ENCODE assay signal across 20 mouse cellular contexts in genomic region chr3:80514026-80514425, GRCm38 (mm10).
DNase-seq lines count a peak whose midpoint lies in the region; ATAC-seq lines count a peak whose summit lies in the region.
"Had no signal": no experiment of that assay in that cellular context is flagged by ENCODE, and none has a peak within 500 bp of the region (broad histone marks: within the 10 kb centered on the region; RNA-seq: fewer than 3 reads in every experiment).

No protein-coding gene starts in this region.

- H3K4me3 ChIP-seq in midbrain, embryonic 14.5 days (replicated peaks; ENCODE audit: low read depth, low read length): no peak overlapping the region
- H3K4me3 ChIP-seq in midbrain, embryonic 11.5 days (ENCODE audit: low read depth, low read length): no peak overlapping the region
- H3K4me3 ChIP-seq: erythroblast, embryonic 14.5 days; forebrain, embryonic 13.5 days; heart, embryonic 10.5 days; hindbrain, embryonic 13.5 days; limb, embryonic 13.5 days; liver, embryonic 15.5 days; midbrain, embryonic 12.5 days; myocyte had no signal

- H3K36me3 ChIP-seq in midbrain, embryonic 14.5 days (ENCODE audit: control insufficient read depth, insufficient read depth, low read length): no peaks in the 10 kb centered on the region
- H3K36me3 ChIP-seq in midbrain, embryonic 11.5 days (ENCODE audit: control insufficient read depth, insufficient read depth, low read length): no peaks in the 10 kb centered on the region
- H3K36me3 ChIP-seq: heart, embryonic 10.5 days; hindbrain, embryonic 13.5 days; limb, embryonic 13.5 days; liver, embryonic 15.5 days; midbrain, embryonic 12.5 days had no signal

- no peaks in the 10 kb centered on the region for H3K27me3 ChIP-seq in midbrain, embryonic 14.5 days (ENCODE audit: control insufficient read depth, insufficient read depth, low read length)
- no peaks in the 10 kb centered on the region for H3K27me3 ChIP-seq in midbrain, embryonic 11.5 days (ENCODE audit: control insufficient read depth, insufficient read depth, low read length)
- H3K27me3 ChIP-seq: forebrain, embryonic 13.5 days; hindbrain, embryonic 13.5 days; limb, embryonic 13.5 days; liver, embryonic 15.5 days; midbrain, embryonic 12.5 days had no signal

- ATAC-seq in midbrain, embryonic 14.5 days (ENCODE audit: low FRiP score, low TSS enrichment): no peak
- ATAC-seq in midbrain, embryonic 11.5 days (ENCODE audit: low FRiP score): no peak
- ATAC-seq: forebrain, embryonic 13.5 days had no signal

- no peaks in the 10 kb centered on the region for H3K9me3 ChIP-seq in midbrain, embryonic 14.5 days (ENCODE audit: control insufficient read depth, low read length)
- no peaks in the 10 kb centered on the region for H3K9me3 ChIP-seq in midbrain, embryonic 11.5 days (ENCODE audit: control insufficient read depth, low read length)
- H3K9me3 ChIP-seq: forebrain, embryonic 13.5 days; heart, embryonic 10.5 days; hindbrain, embryonic 13.5 days; limb, embryonic 13.5 days; liver, embryonic 15.5 days; midbrain, embryonic 12.5 days had no signal

- peak; percentile 4 for DNase-seq in gastrocnemius, postnatal 10 days
- no peak for DNase-seq in gastrocnemius, adult 8-10 months (ENCODE audit: low spot score in 2 of 2)
- DNase-seq in midbrain, embryonic 14.5 days: peak; percentile 35
- DNase-seq in midbrain, embryonic 11.5 days (ENCODE audit: low spot score, missing footprints): no peak
- DNase-seq in adrenal gland, postnatal 25 days: peak; percentile 31
- DNase-seq in testis, postnatal 10 days (ENCODE audit: low spot score): peak; percentile 60
- no peak for DNase-seq in right cerebral cortex, adult 18-20 months
- DNase-seq: kidney, adult 8-10 months; kidney, postnatal 36 days; right cerebral cortex, postnatal 25 days; thymus, postnatal 25 days had no signal

- no peak overlapping the region for H3K27ac ChIP-seq in midbrain, embryonic 14.5 days (replicated peaks; ENCODE audit: low read depth, low read length)
- H3K27ac ChIP-seq in midbrain, embryonic 11.5 days (ENCODE audit: low read depth, low read length): no peak overlapping the region
- H3K27ac ChIP-seq: forebrain, embryonic 13.5 days; heart, embryonic 10.5 days; hindbrain, embryonic 13.5 days; limb, embryonic 13.5 days; liver, embryonic 15.5 days; midbrain, embryonic 12.5 days; stomach, postnatal 0 days had no signal

- 20% methylated on average over 1 of the region's 1 CpGs for WGBS in midbrain, embryonic 14.5 days
- 67% methylated on average over 1 of the region's 1 CpGs for WGBS in midbrain, embryonic 11.5 days

- H3K4me1 ChIP-seq in midbrain, embryonic 14.5 days (ENCODE audit: control insufficient read depth, insufficient read depth, low read length): no peaks in the 10 kb centered on the region
- no peaks in the 10 kb centered on the region for H3K4me1 ChIP-seq in midbrain, embryonic 11.5 days (ENCODE audit: control insufficient read depth, insufficient read depth, low read length)
- H3K4me1 ChIP-seq: forebrain, embryonic 13.5 days; heart, embryonic 10.5 days; hindbrain, embryonic 13.5 days; limb, embryonic 13.5 days; liver, embryonic 15.5 days; midbrain, embryonic 12.5 days had no signal

- H3K9ac ChIP-seq in midbrain, embryonic 14.5 days (replicated peaks; ENCODE audit: low read length): no peak overlapping the region
- H3K9ac ChIP-seq in midbrain, embryonic 11.5 days (ENCODE audit: low read length): no peak overlapping the region
- H3K9ac ChIP-seq: forebrain, embryonic 13.5 days; hindbrain, embryonic 13.5 days; limb, embryonic 13.5 days; liver, embryonic 15.5 days; midbrain, embryonic 12.5 days had no signal

- H3K4me2 ChIP-seq in midbrain, embryonic 14.5 days (ENCODE audit: low read length): no peak overlapping the region
- no peak overlapping the region for H3K4me2 ChIP-seq in midbrain, embryonic 11.5 days
- H3K4me2 ChIP-seq: forebrain, embryonic 13.5 days; hindbrain, embryonic 13.5 days; limb, embryonic 13.5 days; liver, embryonic 15.5 days; midbrain, embryonic 12.5 days had no signal

Comparison
In these comparisons a context has a peak if more than half of its experiments do, and no peak if none do; other contexts are left out.
1. DNase-seq: peak in gastrocnemius, postnatal 10 days (single experiment), midbrain, embryonic 14.5 days (single experiment), adrenal gland, postnatal 25 days (single experiment) and testis, postnatal 10 days (single experiment); none in gastrocnemius, adult 8-10 months (0 of 2), midbrain, embryonic 11.5 days (single experiment) and right cerebral cortex, adult 18-20 months (single experiment).